Mouse (Mus musculus) NIH3T3 (cell line): ENCODE results near the gene Ccdc187.

Source experiments
- DNase-seq: peaks from one replicate; pipeline ENCODE4 v3.0.0-alpha.2; 2012; ENCODE audit warnings: low read depth

Ccdc187 gene

DNA sequence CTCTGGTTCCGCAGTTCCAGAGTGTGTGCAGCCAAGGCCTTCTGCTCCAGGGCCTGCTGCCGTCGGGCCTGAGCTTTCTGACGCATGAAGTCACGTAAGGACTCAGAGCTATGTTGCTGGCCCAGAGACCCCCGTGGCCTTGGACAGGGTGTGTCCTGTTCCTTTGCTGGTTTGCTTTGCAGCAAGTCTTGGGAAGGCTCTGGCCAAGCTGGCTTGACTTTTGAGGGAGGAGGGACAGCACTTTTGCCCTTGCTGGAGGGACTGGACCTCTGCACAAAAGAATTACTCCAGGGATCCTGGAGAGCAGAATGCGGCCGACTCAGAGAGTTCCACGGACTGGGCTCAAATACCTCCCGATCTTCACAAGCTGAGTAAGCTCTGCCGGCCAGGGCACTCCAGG, 13.8 kb downstream of the Ccdc187 start:
- DNase-seq, result no peak

GRCm38 (mm10) chr2:26279712-26280111, 14.6 kb downstream of the Ccdc187 start:
- DNase-seq, result no peak

DNA sequence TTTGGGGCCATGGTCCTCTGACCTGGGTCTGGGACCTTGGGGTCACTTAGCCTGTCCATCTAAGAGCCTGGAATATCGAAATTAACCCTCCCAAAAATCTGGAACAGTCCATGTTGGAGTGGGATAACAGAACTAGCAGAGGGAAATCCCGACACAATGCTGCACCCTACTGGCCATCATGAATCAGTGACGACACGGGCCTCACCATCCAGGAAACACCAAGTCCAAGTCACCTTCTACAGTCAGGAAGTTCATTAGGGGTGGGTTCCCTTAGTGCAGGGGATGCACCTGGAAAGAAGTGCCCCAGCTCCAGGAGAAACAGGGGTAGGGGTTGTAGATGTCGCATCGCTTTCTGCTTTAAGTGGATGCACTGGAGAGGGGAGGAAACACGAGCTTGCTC, 20.7 kb downstream of the Ccdc187 start:
- DNase-seq, result peak; percentile 88

GRCm38 (mm10) chr2:26268216-26268615, 26.1 kb downstream of the Ccdc187 start:
- DNase-seq, result no peak

- no peak for DNase-seq
Observed at GRCm38 (mm10) chr2:26266066-26266742, 28.2 kb downstream of the Ccdc187 start.

- peak; percentile 75 for DNase-seq
Observed at GRCm38 (mm10) chr2:26265095-26265494, 29.3 kb downstream of the Ccdc187 start.

DNA sequence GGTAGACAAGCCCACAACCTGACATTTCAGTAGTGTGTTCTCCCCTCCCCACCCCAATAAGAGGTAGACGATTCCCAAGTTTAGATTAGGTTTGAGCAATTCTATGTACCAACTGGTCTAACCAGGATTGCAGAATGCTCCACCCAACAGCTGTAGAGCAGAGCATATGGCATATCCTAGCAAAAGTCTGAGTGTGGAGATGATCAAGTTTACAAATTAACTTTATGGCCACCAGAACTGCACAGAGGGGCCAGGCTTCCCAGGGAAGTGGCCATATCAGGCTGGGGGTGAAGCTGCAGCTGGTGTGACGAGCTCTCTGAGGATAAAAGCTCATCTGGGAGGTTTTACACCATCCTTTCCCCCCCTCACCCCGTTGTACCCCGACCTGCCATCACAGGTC, 29.7 kb downstream of the Ccdc187 start:
- DNase-seq, result no peak

GRCm38 (mm10) chr2:26257315-26258096, 36.9 kb downstream of the Ccdc187 start:
- DNase-seq, result no peak

DNA sequence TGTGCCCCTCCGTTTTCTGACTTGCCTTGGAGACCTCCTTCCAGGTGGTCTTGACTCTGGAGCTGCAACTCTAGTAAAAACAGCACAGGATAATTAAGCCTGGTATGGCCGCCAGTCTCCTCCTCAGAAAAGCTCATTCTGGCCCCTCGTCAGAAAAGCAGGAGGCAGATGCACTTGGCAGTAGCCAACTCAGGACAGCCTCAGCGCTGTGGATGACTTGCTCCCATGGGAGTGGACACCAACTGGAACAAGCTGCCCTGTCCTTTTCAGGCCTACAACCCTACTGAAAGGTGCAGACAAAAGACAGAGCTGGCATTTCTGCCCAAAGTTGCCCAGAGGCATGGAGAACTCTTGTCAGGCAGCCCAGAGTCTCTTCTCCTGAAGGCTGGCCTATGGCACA, 39.5 kb downstream of the Ccdc187 start:
- no peak for DNase-seq

GRCm38 (mm10) chr2:26252514-26253206, 41.7 kb downstream of the Ccdc187 start:
- no peak for DNase-seq

DNA sequence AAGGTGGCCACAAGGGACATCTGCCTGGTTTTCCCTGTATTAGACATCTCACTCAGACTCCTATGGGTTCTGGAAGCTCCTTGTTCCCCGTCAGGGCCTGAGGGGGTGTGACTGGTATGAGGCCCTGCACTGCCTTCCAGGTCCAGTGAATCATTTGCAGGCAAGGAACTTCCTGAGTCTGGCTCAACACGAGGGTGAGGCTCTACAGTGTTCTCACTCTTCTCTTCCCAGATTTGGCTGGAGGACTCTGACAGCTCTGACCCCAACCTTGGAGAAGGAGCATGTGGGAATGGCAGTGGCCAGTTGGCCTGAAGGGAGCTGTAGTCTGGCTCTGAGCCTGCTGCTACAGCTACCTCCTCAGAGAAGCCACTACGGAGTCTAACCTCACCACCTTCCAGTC, 46.8 kb downstream of the Ccdc187 start:
- DNase-seq, result peak; percentile 69

DNA sequence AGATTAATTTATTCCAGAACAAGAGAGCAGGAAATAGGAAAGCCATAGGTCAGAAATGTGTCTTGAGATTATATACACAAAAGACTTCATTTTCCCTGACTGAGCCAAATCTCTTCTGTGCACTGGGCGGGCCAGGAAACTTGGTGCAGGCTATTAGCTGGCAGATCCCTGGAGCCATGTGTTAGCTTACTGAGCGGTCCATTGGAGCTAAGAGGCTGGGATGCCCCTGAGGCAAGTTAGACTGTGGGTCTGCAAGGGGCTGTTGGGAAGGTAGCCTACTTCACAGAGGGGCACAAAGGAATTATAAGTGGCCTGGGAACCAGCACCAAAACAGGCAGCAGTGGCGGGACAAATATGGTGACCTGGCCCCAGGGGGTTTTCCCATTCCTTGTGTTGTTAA, 53.5 kb downstream of the Ccdc187 start:
- peak; percentile 13 for DNase-seq

- DNase-seq, result no peak
Observed at GRCm38 (mm10) chr2:26240330-26240729, 54.0 kb downstream of the Ccdc187 start.

DNA sequence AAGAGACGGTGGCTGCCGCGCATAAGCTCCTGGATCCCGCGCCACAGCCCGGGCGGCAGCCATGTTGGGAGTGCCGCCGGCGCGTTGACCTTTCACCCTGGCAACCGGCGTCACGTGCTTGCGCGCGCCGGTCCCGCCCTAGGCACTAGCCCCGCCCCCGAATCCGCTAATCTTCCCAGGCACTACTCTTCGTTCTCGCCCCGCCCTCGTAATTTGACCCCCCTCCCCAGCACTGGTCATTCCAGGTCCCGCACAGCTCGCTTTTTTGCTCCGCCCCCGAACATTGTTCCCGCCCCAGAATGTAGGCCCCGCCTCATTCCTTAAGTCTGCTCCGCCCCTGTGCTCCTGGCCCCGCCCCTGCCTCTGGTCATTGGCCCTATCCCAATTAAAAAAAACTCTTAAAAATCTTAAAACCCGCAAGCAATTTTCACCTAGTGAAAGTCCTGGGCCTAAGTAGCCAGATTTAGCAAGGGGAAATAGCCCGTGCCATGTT, 57.0 kb downstream of the Ccdc187 start, which contains the start of gene Qsox2:
Gene Qsox2, minus strand, starts transcription at position 236 of the 493 bp plus-strand sequence.
- DNase-seq, result peak; percentile 98

DNA sequence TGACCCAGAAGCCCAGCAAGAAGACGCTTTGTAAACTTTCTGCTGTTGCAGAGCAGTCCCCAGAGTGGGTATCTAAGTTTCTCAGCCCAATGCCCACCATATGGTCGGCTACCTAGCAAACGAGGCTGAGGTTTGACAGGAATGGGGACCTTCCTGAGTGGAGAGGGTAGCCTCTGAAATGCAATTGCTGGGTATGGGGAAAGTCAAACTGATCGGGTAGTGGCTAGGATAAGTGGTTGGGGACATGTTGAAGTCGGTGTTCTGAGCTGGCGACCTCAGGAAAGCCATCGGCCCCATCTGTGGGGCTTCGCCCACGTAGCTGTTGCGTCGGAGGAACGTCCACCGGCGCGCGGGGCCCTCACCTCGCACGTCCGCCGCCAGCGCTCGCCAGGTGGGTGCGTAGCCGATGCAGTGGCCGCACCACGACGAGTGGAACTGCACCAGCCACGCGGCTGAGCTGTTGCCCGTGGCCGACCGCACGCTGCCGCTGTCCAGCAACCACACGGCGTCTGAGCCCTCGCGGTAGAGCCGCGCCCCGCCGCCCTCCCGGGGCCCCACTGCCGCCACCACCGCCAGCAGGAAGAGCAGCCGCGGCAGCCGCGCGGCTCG, 57.6 kb downstream of the Ccdc187 start:
- DNase-seq, result no peak

- DNase-seq, result no peak
Observed at GRCm38 (mm10) chr2:26234771-26235170, 59.6 kb downstream of the Ccdc187 start.

DNA sequence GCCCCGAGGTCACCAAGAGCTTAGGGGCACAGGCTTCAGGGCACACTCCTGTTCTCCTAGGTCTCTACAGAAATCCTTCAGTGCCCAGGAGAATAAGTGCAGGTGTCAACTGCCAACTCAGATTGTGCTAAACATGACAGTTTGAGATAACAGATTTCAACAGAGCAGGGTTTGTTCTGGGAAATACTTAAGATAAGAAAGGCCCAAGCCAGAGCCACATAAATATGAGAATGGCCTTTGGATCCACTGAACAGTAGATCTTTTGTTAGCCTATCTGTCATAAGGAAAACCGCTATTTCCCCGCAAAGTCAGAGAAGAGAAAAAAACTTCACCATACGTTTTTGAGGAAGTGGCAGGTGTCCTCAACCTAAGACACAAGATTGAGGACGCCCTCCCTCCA, 60.1 kb downstream of the Ccdc187 start:
- DNase-seq, result no peak

GRCm38 (mm10) chr2:26231366-26231765, 63.0 kb downstream of the Ccdc187 start:
- DNase-seq, result no peak

GRCm38 (mm10) chr2:26230253-26230652, 64.1 kb downstream of the Ccdc187 start:
- peak; percentile 42 for DNase-seq

DNA sequence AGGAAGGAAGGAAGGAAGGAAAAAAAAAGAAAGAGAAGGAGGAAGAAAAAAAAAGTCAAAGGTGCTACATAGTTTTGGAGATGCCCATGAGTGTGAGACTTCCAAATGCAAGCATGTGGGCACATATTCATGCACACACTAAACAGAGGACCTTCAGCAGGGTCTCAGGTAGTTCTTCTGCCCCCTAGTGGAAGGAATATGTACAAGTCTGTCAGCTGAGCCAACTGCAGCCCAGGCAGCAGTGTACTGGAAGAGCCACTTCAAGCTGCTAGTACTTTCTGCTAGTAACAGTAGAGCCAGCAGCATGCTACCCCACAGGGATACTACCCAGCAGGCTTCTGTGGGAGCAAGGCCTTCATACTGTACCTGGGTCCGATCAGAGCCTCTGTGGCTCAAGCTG, 66.6 kb downstream of the Ccdc187 start:
- DNase-seq, result peak; percentile 80

GRCm38 (mm10) chr2:26225242-26225641, 69.1 kb downstream of the Ccdc187 start:
- no peak for DNase-seq

DNA sequence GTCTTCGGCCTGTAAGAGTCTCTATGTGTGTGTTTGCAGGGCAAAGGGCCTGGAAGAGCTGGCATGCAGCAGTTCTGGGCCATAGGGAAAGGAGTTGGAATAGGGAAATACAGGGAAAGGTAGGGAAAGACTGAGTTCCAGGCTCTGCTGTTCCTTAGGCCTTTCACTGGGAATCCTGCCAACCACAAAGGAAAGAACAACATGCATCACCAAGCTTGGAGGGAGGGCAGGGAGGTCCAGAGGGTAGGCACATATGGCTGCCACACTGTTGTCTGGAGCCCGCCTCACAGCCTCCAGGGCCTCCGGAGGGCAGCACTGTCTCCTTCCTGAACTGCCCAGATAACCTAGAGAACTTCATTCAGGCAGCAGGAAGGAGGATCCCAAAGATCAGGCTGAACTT, 70.4 kb downstream of the Ccdc187 start:
- peak; percentile 78 for DNase-seq
